Mouse (Mus musculus): ENCODE measurements around the gene Zbtb21. TPM values are rescaled to one million over a fixed set of nuclear protein-coding genes. Genes with fewer than 3 reads are reported as not detected.

Zbtb21 gene
- polyA plus RNA-seq, 1 experiment from 2014 or later: 13.8 TPM

DNA sequence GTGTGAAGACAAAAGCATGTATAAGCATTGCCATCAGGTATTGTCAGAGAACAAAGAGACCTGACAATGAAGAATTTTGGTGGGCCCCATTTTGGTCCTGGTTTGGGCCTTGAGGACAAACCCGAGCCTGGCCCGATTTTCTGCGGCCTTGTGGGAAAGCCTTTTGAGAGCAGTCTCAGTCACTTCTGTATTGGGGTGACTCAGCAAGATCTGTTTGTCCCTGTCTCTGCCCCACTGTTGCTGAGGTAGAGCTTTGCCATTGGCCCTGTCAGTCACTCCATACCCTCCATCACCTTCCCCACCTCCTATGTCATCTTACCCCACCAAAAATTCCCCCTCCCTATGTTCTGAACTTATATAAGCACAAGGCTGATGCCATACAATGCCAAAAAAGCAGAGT lies 15.3 kb upstream of the Zbtb21 start:
- 75% methylated on average over 3 of the region's 3 CpGs for WGBS
- ATAC-seq (ENCODE audit: low FRiP score) (no peak), DNase-seq (ENCODE audit: low spot score) (no peak)
- Histone ChIP-seq H3K36me3 (replicated peaks; ENCODE audit: control insufficient read depth, insufficient read depth) (no peaks in the 10 kb centered on the region), H3K4me1 (replicated peaks; ENCODE audit: control insufficient read depth, insufficient read depth, low read length) (no peaks in the 10 kb centered on the region), H3K4me3 (replicated peaks; ENCODE audit: low read length) (no peak overlapping the region), H3K27me3 (ENCODE audit: control insufficient read depth, insufficient read depth, low read length) (no peaks in the 10 kb centered on the region), H3K27ac (no peak overlapping the region), H3K9me3 (ENCODE audit: control insufficient read depth, low read length) (no peaks in the 10 kb centered on the region), H3K9ac (no peak overlapping the region), H3K4me2 (replicated peaks) (no peak overlapping the region)

DNA sequence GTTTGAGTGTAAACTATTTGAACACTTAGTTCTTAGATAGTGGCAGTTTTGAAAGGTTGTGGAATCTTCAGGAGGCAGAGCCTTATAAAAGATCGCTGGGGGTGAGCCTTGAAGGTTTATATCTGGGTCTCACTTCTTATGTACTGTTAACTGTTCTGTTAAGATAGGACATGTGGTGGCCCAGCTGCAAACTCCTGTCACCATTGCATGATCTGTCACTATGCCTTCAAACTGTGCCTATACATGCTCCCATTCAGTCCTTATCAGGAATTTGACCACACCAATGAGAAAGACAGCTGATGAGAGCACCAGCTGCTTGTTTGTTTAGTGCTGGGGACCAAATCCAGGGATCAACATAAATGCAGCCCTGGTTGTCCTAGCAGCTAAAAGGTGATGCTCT lies 14.9 kb upstream of the Zbtb21 start:
- Histone ChIP-seq H3K27ac (no peak overlapping the region), H3K9ac (no peak overlapping the region), H3K9me3 (ENCODE audit: control insufficient read depth, low read length) (no peaks in the 10 kb centered on the region), H3K4me3 (replicated peaks; ENCODE audit: low read length) (no peak overlapping the region), H3K4me2 (replicated peaks) (no peak overlapping the region), H3K27me3 (ENCODE audit: control insufficient read depth, insufficient read depth, low read length) (no peaks in the 10 kb centered on the region), H3K36me3 (replicated peaks; ENCODE audit: control insufficient read depth, insufficient read depth) (no peaks in the 10 kb centered on the region), H3K4me1 (replicated peaks; ENCODE audit: control insufficient read depth, insufficient read depth, low read length) (no peaks in the 10 kb centered on the region)
- no peak for DNase-seq (ENCODE audit: low spot score)
- ATAC-seq (ENCODE audit: low FRiP score): no peak
- 83% methylated on average over 1 of the region's 1 CpGs for WGBS

DNA sequence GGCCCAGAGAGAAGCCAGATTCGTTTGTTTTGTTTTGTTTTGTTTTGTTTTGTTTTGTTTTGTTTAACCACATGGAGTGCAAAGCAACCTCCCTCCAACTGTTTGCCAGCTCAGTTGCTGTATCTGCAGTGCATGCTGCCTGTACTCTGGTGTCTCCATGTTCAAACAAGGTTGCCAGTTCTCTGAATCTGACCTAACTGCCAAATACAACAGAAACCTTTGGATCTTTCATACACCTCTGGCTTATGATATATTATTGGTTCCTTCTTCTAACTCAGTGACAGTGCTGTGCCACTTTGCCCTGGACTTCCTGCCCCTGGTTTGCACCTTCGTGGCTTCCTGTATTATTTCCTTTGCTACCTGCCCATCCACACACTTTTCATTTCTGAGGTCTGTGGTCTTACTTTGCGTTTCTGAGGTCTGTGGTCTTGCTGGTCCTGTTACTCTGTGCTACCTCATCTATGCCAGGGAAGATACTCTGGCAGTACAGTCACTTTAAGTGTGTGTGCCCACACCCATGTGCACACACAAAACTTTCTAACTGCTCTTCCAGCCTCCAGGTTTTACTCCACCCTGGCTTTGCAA lies 1.6 kb upstream of the Zbtb21 start:
- WGBS: 87% methylated on average over 3 of the region's 3 CpGs
- H3K4me3 ChIP-seq (replicated peaks; ENCODE audit: low read length): no peak overlapping the region
- no peak overlapping the region for H3K4me2 ChIP-seq (replicated peaks)
- H3K27me3 ChIP-seq (ENCODE audit: control insufficient read depth, insufficient read depth, low read length): no peaks in the 10 kb centered on the region
- ATAC-seq (ENCODE audit: low FRiP score) (no peak), DNase-seq (ENCODE audit: low spot score) (no peak)
- no peak overlapping the region for H3K27ac ChIP-seq
- H3K9ac ChIP-seq: no peak overlapping the region
- H3K9me3 ChIP-seq (ENCODE audit: control insufficient read depth, low read length): no peaks in the 10 kb centered on the region
- H3K36me3 ChIP-seq (replicated peaks; ENCODE audit: control insufficient read depth, insufficient read depth): no peaks in the 10 kb centered on the region
- H3K4me1 ChIP-seq (replicated peaks; ENCODE audit: control insufficient read depth, insufficient read depth, low read length): peaks cover 10% of the 10 kb centered on the region; the same call in 1 of the 2 replicates

DNA sequence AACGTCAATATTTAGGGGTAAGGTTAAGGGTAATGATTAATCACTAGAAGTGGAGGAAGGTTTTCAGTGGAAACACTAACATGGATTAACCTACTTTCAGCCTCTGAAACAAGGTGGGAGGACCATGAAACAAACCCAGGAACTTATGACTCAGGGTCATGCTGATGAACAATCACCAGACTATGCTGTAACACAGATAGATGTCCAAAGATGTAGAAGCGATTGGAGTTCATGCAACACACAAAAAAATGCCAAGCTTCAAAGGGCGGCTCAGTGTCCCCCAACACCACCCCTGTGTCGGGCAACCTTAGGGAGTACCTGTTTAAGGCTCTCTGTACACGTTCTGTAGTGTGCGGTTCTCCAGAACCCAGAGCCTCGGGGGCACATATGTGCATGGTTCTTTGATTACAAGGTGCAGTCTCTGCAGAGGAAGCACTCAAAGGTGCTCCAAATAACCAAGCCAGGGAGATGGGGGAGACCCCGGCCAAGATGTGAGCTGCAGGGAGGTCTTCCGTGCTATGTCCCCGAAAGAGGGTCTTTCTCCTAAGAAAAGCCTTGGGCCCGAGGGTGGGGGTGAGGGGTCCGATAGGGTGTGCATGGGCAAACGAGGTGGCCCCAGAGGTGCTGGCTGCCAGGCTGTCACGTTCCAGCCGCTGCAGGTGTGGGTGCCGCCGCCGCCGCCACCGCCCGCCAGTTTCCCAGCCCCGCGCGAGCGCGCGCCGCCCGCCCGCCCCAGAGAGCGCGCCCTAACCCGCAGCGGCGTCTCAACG lies 856 bp downstream of the Zbtb21 start:
- Histone ChIP-seq H3K4me2 (replicated peaks) (peak overlapping the region; percentile 69), H3K9me3 (ENCODE audit: control insufficient read depth, low read length) (no peaks in the 10 kb centered on the region), H3K27me3 (ENCODE audit: control insufficient read depth, insufficient read depth, low read length) (no peaks in the 10 kb centered on the region), H3K27ac (peak overlapping the region; percentile 95), H3K9ac (peak overlapping the region; percentile 86), H3K36me3 (replicated peaks; ENCODE audit: control insufficient read depth, insufficient read depth) (0 out of 2 replicates have a peak, but pooled peaks cover 6% of the 10 kb centered on the region), H3K4me3 (replicated peaks; ENCODE audit: low read length) (peak overlapping the region; percentile 76), H3K4me1 (replicated peaks; ENCODE audit: control insufficient read depth, insufficient read depth, low read length) (peaks cover 10% of the 10 kb centered on the region; the same call in 1 of the 2 replicates)
- DNase-seq (ENCODE audit: low spot score) (no peak), ATAC-seq (ENCODE audit: low FRiP score) (peak; percentile 47)
- WGBS: 9% methylated on average over 36 of the region's 36 CpGs

DNA sequence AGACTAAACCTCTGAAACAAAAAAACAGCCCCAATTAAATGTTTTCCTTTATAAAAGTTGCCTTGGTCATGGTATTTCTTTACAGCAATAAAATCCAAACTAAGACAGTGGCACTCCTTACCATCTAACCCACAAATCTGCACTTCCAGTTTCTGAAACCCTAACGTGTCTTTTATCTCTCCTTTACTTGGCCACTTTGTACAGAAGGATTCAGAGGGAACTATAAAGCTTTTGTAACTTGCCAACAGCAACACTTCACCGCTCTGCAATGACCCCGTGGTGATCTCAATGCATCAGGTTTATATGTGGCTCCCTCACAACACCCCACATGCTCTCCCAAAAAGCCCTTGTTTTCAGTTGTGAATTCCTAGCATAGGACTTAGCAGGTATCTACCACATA lies 2.1 kb downstream of the Zbtb21 start:
- Histone ChIP-seq H3K27me3 (ENCODE audit: control insufficient read depth, insufficient read depth, low read length) (no peaks in the 10 kb centered on the region), H3K27ac (no peak overlapping the region), H3K9ac (no peak overlapping the region), H3K4me3 (replicated peaks; ENCODE audit: low read length) (0 out of 2 replicates have a peak overlapping the region, but pooled peaks have one; percentile 76), H3K36me3 (replicated peaks; ENCODE audit: control insufficient read depth, insufficient read depth) (peaks cover 18% of the 10 kb centered on the region), H3K9me3 (ENCODE audit: control insufficient read depth, low read length) (no peaks in the 10 kb centered on the region), H3K4me2 (replicated peaks) (no peak overlapping the region), H3K4me1 (replicated peaks; ENCODE audit: control insufficient read depth, insufficient read depth, low read length) (peaks cover 10% of the 10 kb centered on the region; the same call in 1 of the 2 replicates)
- ATAC-seq (ENCODE audit: low FRiP score) (no peak), DNase-seq (ENCODE audit: low spot score) (no peak)
- 94% methylated on average over 3 of the region's 3 CpGs for WGBS

DNA sequence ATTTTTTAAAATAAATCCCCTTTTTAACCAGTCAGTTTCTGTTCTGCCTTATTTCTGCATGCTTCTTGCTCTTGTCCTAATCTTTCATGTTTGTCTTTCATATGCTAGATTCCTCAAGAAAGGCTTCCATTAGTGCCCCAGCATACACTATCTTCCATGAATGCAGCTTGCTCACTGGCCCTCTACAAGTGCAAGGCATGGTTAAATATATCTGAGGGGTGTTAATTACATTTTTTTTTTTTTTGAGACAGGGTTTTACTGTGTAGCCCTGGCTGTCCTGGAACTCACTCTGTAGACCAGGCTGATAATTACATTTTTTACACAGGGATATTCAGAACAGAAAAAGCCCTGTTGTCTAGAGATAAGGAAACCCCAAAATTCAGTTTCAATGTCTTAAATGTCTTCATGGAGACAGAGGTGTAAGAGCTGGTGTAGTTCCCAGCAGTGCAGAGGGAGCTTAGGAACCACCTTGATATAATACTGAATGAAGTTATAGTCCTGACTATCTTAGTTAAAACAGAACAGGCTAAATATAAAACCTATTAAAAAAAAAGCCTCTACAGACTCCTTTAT lies 3.9 kb downstream of the Zbtb21 start:
- peaks cover 10% of the 10 kb centered on the region; the same call in 1 of the 2 replicates for H3K4me1 ChIP-seq (replicated peaks; ENCODE audit: control insufficient read depth, insufficient read depth, low read length)
- no peak overlapping the region for H3K4me3 ChIP-seq (replicated peaks; ENCODE audit: low read length)
- H3K9ac ChIP-seq: no peak overlapping the region
- H3K36me3 ChIP-seq (replicated peaks; ENCODE audit: control insufficient read depth, insufficient read depth): peaks cover 32% of the 10 kb centered on the region
- no peaks in the 10 kb centered on the region for H3K9me3 ChIP-seq (ENCODE audit: control insufficient read depth, low read length)
- H3K4me2 ChIP-seq (replicated peaks): no peak overlapping the region
- no peaks in the 10 kb centered on the region for H3K27me3 ChIP-seq (ENCODE audit: control insufficient read depth, insufficient read depth, low read length)
- ATAC-seq (ENCODE audit: low FRiP score) (no peak), DNase-seq (ENCODE audit: low spot score) (no peak)
- H3K27ac ChIP-seq: no peak overlapping the region

DNA sequence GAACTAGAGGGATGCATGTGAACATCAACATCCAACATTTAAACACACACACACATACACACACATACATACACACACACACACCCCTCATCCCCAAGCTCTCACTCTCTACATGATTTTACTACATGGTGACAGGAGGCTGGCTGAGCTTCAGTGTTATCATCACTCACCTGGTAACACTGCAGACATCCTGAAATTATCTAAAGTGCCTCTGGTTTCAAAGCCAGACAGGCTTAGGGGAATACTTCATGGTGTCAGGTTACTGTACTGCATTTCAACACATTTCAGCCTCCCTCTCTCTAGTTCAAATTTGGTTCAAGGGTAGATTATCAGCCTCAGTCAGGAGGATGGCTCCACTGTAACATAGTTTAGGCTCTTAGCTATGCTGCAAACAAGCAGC lies 4.8 kb downstream of the Zbtb21 start:
- Histone ChIP-seq H3K4me3 (replicated peaks; ENCODE audit: low read length) (no peak overlapping the region), H3K4me2 (replicated peaks) (no peak overlapping the region), H3K27me3 (ENCODE audit: control insufficient read depth, insufficient read depth, low read length) (no peaks in the 10 kb centered on the region), H3K9ac (no peak overlapping the region), H3K4me1 (replicated peaks; ENCODE audit: control insufficient read depth, insufficient read depth, low read length) (peaks cover 10% of the 10 kb centered on the region; the same call in 1 of the 2 replicates), H3K27ac (no peak overlapping the region), H3K9me3 (ENCODE audit: control insufficient read depth, low read length) (no peaks in the 10 kb centered on the region), H3K36me3 (replicated peaks; ENCODE audit: control insufficient read depth, insufficient read depth) (peaks cover 40% of the 10 kb centered on the region)
- ATAC-seq (ENCODE audit: low FRiP score) (no peak), DNase-seq (ENCODE audit: low spot score) (no peak)

DNA sequence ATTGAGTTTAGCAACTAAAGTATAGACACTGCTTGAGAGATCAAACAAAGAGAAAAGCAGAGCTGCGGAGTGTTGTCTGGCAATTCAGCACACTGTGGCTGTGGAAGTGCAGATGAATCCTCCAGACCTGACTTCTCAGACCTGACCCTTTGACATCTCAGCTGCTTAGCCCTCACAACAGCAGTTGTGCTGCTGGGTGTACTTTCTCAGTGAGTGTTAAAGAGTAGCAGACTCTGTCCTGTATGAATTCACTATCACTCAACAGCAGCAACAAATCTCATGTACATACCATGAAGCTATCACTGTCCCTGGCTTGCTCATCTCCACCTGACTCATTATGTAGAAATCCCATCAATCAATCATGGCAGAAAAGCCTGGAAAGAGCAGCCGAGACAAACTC lies 6.4 kb downstream of the Zbtb21 start:
- no peak for ATAC-seq (ENCODE audit: low FRiP score)
- Histone ChIP-seq H3K4me2 (replicated peaks) (no peak overlapping the region), H3K9me3 (ENCODE audit: control insufficient read depth, low read length) (no peaks in the 10 kb centered on the region), H3K27ac (no peak overlapping the region), H3K4me3 (replicated peaks; ENCODE audit: low read length) (no peak overlapping the region), H3K4me1 (replicated peaks; ENCODE audit: control insufficient read depth, insufficient read depth, low read length) (peaks cover 5% of the 10 kb centered on the region; the same call in 1 of the 2 replicates), H3K27me3 (ENCODE audit: control insufficient read depth, insufficient read depth, low read length) (no peaks in the 10 kb centered on the region), H3K36me3 (replicated peaks; ENCODE audit: control insufficient read depth, insufficient read depth) (peaks cover 57% of the 10 kb centered on the region), H3K9ac (no peak overlapping the region)
- WGBS: 84% methylated on average over 2 of the region's 2 CpGs
- DNase-seq (ENCODE audit: low spot score): no peak

DNA sequence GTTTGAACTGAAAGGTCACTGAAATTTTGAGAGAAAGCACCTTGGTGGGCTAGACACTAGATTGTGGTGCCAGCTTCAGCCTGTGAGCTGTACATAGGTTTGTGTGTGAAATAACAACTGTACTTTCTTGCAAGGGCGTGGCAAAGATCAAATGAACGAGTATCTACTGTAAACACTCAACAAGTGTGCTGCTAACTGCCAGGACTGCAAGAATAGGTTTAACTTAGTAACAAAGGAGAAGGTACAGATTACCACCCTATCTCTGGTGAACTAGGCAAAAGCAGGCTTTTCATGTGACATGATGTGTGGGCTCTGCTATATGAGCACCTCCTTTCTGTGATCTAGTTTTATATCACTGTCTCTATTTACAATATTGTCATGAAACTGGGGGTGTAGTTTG lies 9.1 kb downstream of the Zbtb21 start:
- peaks cover 83% of the 10 kb centered on the region for H3K36me3 ChIP-seq (replicated peaks; ENCODE audit: control insufficient read depth, insufficient read depth)
- no peak for ATAC-seq (ENCODE audit: low FRiP score)
- H3K27me3 ChIP-seq (ENCODE audit: control insufficient read depth, insufficient read depth, low read length): no peaks in the 10 kb centered on the region
- no peak overlapping the region for H3K4me3 ChIP-seq (replicated peaks; ENCODE audit: low read length)
- H3K9ac ChIP-seq: no peak overlapping the region
- 97% methylated on average over 2 of the region's 2 CpGs for WGBS
- H3K4me1 ChIP-seq (replicated peaks; ENCODE audit: control insufficient read depth, insufficient read depth, low read length): no peaks in the 10 kb centered on the region
- no peak overlapping the region for H3K27ac ChIP-seq
- H3K4me2 ChIP-seq (replicated peaks): no peak overlapping the region
- no peaks in the 10 kb centered on the region for H3K9me3 ChIP-seq (ENCODE audit: control insufficient read depth, low read length)
- no peak for DNase-seq (ENCODE audit: low spot score)

Measured in hindbrain, embryonic 14.5 days (tissue).